ENCODE assay signal across 8 mouse cellular contexts in the genomic region with DNA sequence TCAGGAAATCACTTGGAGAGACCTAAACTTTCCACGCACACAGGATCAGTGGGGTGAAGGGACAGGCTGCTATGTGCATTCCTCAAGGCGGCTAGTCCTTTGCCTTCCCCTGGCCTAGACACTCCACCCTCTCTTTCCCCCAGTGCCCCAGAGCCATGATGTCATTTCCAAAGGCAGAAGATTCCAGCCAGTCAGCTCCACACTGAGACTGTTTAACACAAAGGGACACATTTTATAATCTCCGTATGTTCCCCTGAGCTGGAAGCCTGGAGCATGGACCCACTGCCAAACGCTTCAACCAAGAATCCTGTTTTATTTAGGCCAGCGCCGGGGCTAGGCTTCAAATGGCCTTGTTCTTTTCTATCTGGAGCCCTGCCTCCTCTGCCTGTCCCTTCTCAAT.
DNase-seq lines count a peak whose midpoint lies in the region; ATAC-seq and TF ChIP-seq lines count a peak whose summit lies in the region.
"Had no signal": no experiment of that assay in that cellular context is flagged by ENCODE, and none has a peak within 500 bp of the region (broad histone marks: within the 10 kb centered on the region; RNA-seq: fewer than 3 reads in every experiment).

No protein-coding gene starts in this region.

- TF ChIP-seq CTCF in lung, embryonic 14.5 days (IDR thresholded peaks at IDR 0.05; ENCODE audit: low read depth) = no peak
- no peak for TF ChIP-seq CTCF in forebrain, postnatal 0 days (IDR thresholded peaks at IDR 0.05; ENCODE audit: low read depth)

- 0 out of 2 replicates have a peak overlapping the region, but pooled peaks have one; percentile 9 for H3K27ac ChIP-seq in lung, embryonic 14.5 days (ENCODE audit: low read depth)
- 0 out of 2 replicates have a peak overlapping the region, but pooled peaks have one; percentile 16 for H3K27ac ChIP-seq in forebrain, postnatal 0 days (ENCODE audit: low read depth, low read length)
- H3K27ac ChIP-seq: hindbrain, embryonic 10.5 days had no signal

- no peak overlapping the region for H3K4me3 ChIP-seq in lung, embryonic 14.5 days (ENCODE audit: low read depth, low read length)
- H3K4me3 ChIP-seq in forebrain, postnatal 0 days (ENCODE audit: low read depth, low read length) = no peak overlapping the region
- H3K4me3 ChIP-seq: hindbrain, embryonic 10.5 days had no signal

- H3K9me3 ChIP-seq in lung, embryonic 14.5 days (ENCODE audit: low read depth, low read length) = no peaks in the 10 kb centered on the region
- H3K9me3 ChIP-seq in forebrain, postnatal 0 days (ENCODE audit: low read length) = no peaks in the 10 kb centered on the region
- H3K9me3 ChIP-seq: hindbrain, embryonic 10.5 days had no signal

- DNase-seq in lung, embryonic 14.5 days = no peak
- DNase-seq in lung, postnatal 25 days (ENCODE audit: low spot score) = no peak
- DNase-seq in cerebellum, adult 9-10 months = peak; percentile 82
- DNase-seq in forebrain, postnatal 0 days = no peak
- peak; percentile 48 to 51 for DNase-seq in layer of hippocampus, postnatal 10 days (ENCODE audit: low spot score in 2 of 2)
- no peak for DNase-seq in kidney, adult 9 months
- no peak for DNase-seq in T-cell, adult 2 months (ENCODE audit: low spot score)

- WGBS in lung, embryonic 14.5 days = 61% methylated on average over 6 of the region's 6 CpGs
- WGBS in forebrain, postnatal 0 days = 48% methylated on average over 6 of the region's 6 CpGs

- no peaks in the 10 kb centered on the region for H3K4me1 ChIP-seq in lung, embryonic 14.5 days (ENCODE audit: insufficient read depth)
- H3K4me1 ChIP-seq in forebrain, postnatal 0 days (ENCODE audit: insufficient read depth) = 0 out of 2 replicates have a peak, but pooled peaks cover 7% of the 10 kb centered on the region

- H3K9ac ChIP-seq in lung, embryonic 14.5 days = no peak overlapping the region
- H3K9ac ChIP-seq in forebrain, postnatal 0 days = no peak overlapping the region

- peak; percentile 30; the same call in 1 of the 2 replicates for ATAC-seq in lung, embryonic 14.5 days (ENCODE audit: insufficient read depth)
- peak; percentile 83 for ATAC-seq in forebrain, postnatal 0 days

- H3K36me3 ChIP-seq in lung, embryonic 14.5 days (ENCODE audit: insufficient read depth) = no peaks in the 10 kb centered on the region
- H3K36me3 ChIP-seq in forebrain, postnatal 0 days (ENCODE audit: insufficient read depth) = no peaks in the 10 kb centered on the region

- H3K4me2 ChIP-seq in lung, embryonic 14.5 days = no peak overlapping the region
- no peak overlapping the region for H3K4me2 ChIP-seq in forebrain, postnatal 0 days (ENCODE audit: low read depth)

- H3K27me3 ChIP-seq in lung, embryonic 14.5 days (ENCODE audit: insufficient read depth, low read length) = no peaks in the 10 kb centered on the region
- H3K27me3 ChIP-seq in forebrain, postnatal 0 days (ENCODE audit: insufficient read depth, low read length) = no peaks in the 10 kb centered on the region

Comparison
In these comparisons a context has a peak if more than half of its experiments do, and no peak if none do; other contexts are left out.
1. DNase-seq: peak in cerebellum, adult 9-10 months (single experiment) and layer of hippocampus, postnatal 10 days (2 of 2); none in lung, embryonic 14.5 days (single experiment), lung, postnatal 25 days (single experiment), forebrain, postnatal 0 days (single experiment), kidney, adult 9 months (single experiment) and T-cell, adult 2 months (single experiment).